Mouse (Mus musculus) intestine, embryonic 15.5 days (tissue): Measurements from ENCODE around the gene Aup1. TPM values are rescaled to one million over a fixed set of nuclear protein-coding genes. Genes with fewer than 3 reads are reported as not detected.
A peak's percentile ranks its signal among the peaks of the same experiment; 100 is the strongest.

Experiments used
- ATAC-seq: fragments of 200-750 bp; cut with Nextera tagmentation; 2 replicates; pipeline ENCODE4 v1.8.0; 2017; ENCODE audit warnings: moderate TSS enrichment, moderate library complexity
- H3K27ac ChIP-seq: fragments of 300-500 bp; sonication (generic); 2 replicates; pipeline ENCODE4 v1.5.1; 2015; ENCODE audit warnings: mild to moderate bottlenecking, inconsistent platforms
- H3K27me3 ChIP-seq: fragments of 300-500 bp; sonication (generic); replicated peaks from 2 replicates; pipeline ENCODE4 v1.6.1; 2015; ENCODE audit warnings: inconsistent platforms
- H3K36me3 ChIP-seq: fragments of 300-500 bp; sonication (generic); 2 replicates; pipeline ENCODE4 v1.6.1; 2015; ENCODE audit warnings: inconsistent platforms
- H3K4me1 ChIP-seq: fragments of 300-500 bp; sonication (generic); replicated peaks from 2 replicates; pipeline ENCODE4 v1.6.1; 2015; ENCODE audit warnings: inconsistent platforms
- H3K4me2 ChIP-seq: fragments of 300-500 bp; sonication (generic); replicated peaks from 2 replicates; pipeline ENCODE4 v1.6.1; 2015; ENCODE audit warnings: mild to moderate bottlenecking, inconsistent platforms
- H3K4me3 ChIP-seq: fragments of 300-500 bp; sonication (generic); replicated peaks from 2 replicates; pipeline ENCODE4 v1.5.1; 2015; ENCODE audit warnings: inconsistent platforms
- H3K9ac ChIP-seq: fragments of 300-500 bp; sonication (generic); 2 replicates; pipeline ENCODE4 v1.6.1; 2015; ENCODE audit warnings: inconsistent platforms
- H3K9me3 ChIP-seq: fragments of 300-500 bp; sonication (generic); 2 replicates; pipeline ENCODE4 v1.6.1; 2016; ENCODE audit warnings: inconsistent platforms
- WGBS: fragments of 180-500 bp; shearing (Covaris S2); methylation state at CpG from one replicate; pipeline ENCODE4 v1.1.7; 2015; 5-methylcytosine and 5-hydroxymethylcytosine counted together
- polyA plus RNA-seq: library from polyadenylated mRNA; unstranded; fragments of >200 nt; fragmentation: Nextera tagmentation; extraction: Ambion mirVana; gene quantifications from 2 replicates; pipeline ENCODE4 v1.2.1, GENCODE M21; 2015

The Aup1 gene
- polyA plus RNA-seq, 1 experiment from 2014 or later: 212 TPM

DNA sequence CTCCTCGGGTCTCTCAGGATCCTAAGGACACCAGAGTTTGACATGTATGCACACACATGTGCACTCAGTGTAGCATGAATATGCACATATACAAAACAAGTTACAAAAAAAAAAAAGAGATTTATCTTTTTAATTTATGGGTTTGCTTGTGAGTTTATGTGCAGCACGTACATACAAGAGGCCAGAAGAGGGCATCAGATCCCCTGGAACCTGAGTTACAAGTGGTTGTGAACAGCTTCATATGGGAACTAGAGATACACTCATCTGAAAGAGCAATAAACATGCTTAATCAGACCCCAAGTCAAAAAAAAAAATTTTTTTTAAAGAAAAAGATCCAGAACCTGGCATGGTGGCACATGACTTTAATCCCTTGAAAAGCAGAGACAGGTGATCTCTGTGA is 20.7 kb downstream of the Aup1 start:
- Histone ChIP-seq H3K4me3 (no peak overlapping the region), H3K27me3 (peaks cover 65% of the 10 kb centered on the region), H3K4me1 (peaks cover 16% of the 10 kb centered on the region), H3K27ac (no peak overlapping the region), H3K36me3 (no peaks in the 10 kb centered on the region), H3K9ac (no peak overlapping the region), H3K4me2 (no peak overlapping the region), H3K9me3 (no peaks in the 10 kb centered on the region)
- ATAC-seq: no peak
- 24% methylated on average over 2 of the region's 2 CpGs for WGBS

DNA sequence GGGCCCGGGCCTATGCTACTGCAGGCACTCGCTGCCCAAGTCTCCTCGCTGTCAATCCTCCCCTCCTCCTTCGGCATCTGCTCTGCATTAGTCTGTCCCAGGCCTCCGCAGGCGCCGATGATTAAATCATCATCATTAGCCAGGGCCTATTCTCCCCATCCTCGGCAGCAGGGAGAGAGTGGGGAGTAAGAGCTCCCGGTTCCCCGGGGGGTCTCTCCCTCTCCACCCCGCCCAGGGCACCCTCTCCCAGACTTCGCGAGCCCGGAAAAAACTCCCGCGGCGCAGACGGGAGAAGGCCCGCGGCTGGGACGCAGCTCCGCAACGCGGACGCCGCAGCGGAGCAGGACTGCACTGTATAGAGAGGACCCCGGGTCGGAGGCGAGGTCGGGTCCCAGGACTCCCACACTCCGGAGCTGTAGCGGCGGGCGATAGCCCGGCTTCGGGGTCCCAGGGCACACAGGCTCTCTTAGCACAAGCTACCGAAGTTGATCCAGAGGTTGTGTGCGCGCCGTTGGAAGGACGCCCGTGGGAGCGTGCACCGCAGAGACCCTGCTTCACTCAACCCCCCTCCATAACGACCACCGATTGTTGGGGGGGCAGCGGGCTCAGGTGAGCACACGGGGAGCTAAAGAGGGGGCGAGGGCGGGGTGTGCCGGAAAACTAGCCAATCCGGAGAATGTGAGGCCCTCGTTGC is 23.5 kb downstream of the Aup1 start, which contains the start of gene Pcgf1:
Pcgf1 (plus strand) TSS at position 240 of the 694 bp plus-strand sequence.
- Histone ChIP-seq H3K4me2 (peak within 1 kb of the TSS; percentile 89), H3K27ac (peak within 1 kb of the TSS; percentile 77), H3K9ac (peak within 1 kb of the TSS; percentile 62), H3K4me3 (peak within 1 kb of the TSS; percentile 78), H3K4me1 (peaks cover 3% of the 10 kb centered on the region; the same call in 1 of the 2 replicates), H3K36me3 (peaks cover 6% of the 10 kb centered on the region; the same call in 1 of the 2 replicates), H3K9me3 (no peaks in the 10 kb centered on the region), H3K27me3 (peaks cover 39% of the 10 kb centered on the region)
- WGBS: under 1% methylated on average over 54 of the region's 54 CpGs
- peak; percentile 62 for ATAC-seq

DNA sequence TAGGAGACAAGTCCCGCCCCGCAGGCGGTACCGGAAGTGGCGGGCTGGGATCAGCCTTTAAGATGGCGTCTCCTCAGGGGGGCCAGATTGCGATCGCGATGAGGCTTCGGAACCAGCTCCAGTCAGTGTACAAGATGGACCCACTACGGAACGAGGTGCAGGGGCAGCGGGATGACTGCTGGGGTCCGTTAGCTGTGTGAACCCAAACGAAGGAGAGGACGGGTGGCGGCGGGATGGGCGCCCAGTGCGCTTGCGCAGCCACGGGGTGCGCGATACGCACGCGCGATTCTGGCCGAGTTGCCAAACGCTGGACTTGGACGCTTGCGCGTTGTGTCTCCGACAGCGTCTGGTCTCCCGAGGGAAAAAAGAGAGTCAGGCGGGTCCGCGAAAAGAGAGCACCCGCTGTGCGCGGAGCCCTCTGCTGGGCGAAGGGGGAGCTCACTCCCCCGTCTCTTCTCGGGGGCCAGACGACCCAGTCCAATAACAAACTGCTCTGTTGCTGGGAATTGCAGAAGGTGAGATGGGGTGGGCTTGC is 24.1 kb downstream of the Aup1 start:
- Histone ChIP-seq H3K4me3 (peak overlapping the region; percentile 78), H3K4me1 (peaks cover 3% of the 10 kb centered on the region; the same call in 1 of the 2 replicates), H3K9me3 (no peaks in the 10 kb centered on the region), H3K9ac (peak overlapping the region; percentile 62), H3K27me3 (peaks cover 43% of the 10 kb centered on the region), H3K4me2 (peak overlapping the region; percentile 89), H3K36me3 (peaks cover 6% of the 10 kb centered on the region; the same call in 1 of the 2 replicates), H3K27ac (peak overlapping the region; percentile 77)
- WGBS: under 1% methylated on average over 46 of the region's 46 CpGs
- ATAC-seq: peak; percentile 96

DNA sequence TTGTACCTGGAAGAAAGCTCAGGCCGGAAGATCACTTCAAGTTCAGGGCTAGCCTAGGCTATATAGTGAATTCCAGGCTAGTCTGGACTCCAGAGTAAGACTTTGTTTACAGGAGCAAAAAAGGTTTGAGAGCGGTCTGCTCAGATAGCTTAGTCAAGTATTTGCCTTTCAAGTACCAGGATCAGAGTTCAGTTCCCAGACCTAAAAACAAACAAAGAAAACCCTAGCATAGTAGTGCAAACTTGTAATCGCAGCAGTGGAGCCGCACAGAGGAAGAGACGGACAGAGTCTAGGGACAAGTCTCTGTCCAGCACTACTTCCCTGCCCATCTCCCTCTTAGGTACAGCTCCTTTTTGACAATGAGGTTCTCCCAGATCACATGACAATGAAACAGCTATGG is 25.9 kb downstream of the Aup1 start:
- Histone ChIP-seq H3K4me1 (peaks cover 3% of the 10 kb centered on the region; the same call in 1 of the 2 replicates), H3K27me3 (peaks cover 46% of the 10 kb centered on the region), H3K27ac (no peak overlapping the region), H3K36me3 (peaks cover 6% of the 10 kb centered on the region; the same call in 1 of the 2 replicates), H3K9ac (no peak overlapping the region), H3K4me3 (no peak overlapping the region), H3K4me2 (no peak overlapping the region), H3K9me3 (no peaks in the 10 kb centered on the region)
- ATAC-seq: no peak
- WGBS: 91% methylated on average over 5 of the region's 5 CpGs

DNA sequence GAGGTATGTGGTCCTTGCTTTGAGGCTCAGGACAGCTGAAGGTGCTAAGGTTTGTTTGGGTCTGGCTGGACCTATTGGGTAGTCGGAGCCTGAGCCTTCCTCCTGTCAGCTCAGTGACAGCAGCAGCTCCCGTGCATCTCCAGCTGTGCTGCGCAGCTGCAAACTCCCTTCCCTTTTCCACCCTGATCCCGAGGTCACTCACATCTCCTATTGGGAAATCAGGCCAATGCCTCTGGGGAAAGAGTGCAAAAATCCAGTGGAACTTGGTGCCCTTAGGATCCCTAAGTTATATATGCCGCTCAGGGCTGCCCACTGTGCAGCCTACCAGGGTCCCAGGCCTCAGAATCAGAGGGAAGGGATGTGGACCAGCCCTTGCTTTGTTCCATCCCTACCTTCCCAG is 29.2 kb downstream of the Aup1 start:
- Histone ChIP-seq H3K27me3 (peaks cover 56% of the 10 kb centered on the region), H3K4me3 (no peak overlapping the region), H3K9me3 (no peaks in the 10 kb centered on the region), H3K27ac (no peak overlapping the region), H3K36me3 (peaks cover 6% of the 10 kb centered on the region; the same call in 1 of the 2 replicates), H3K9ac (no peak overlapping the region), H3K4me2 (no peak overlapping the region), H3K4me1 (peaks cover 14% of the 10 kb centered on the region)
- 34% methylated on average over 5 of the region's 5 CpGs for WGBS
- ATAC-seq: no peak

DNA sequence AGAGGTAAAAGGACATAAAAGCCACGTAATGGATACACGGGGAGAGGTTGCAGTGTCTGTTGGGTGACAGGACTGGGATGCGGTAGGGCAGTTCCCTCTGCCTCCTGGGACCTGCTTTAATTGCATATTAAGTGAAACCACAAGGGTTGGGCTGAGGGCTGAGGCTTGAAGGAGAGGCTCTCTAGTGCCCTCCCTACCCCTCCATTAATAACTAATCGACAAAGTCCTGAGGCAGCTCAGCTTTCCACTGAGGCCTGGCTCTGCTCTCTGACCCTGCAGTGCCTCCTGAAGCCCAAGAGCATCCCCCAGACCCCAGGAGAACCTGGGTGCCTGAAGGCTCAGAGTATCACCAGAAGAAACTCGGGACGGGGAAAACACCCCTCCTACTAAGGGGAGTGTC is 30.2 kb downstream of the Aup1 start:
- no peak overlapping the region for H3K4me3 ChIP-seq
- peaks cover 6% of the 10 kb centered on the region; the same call in 1 of the 2 replicates for H3K36me3 ChIP-seq
- WGBS: 15% methylated on average over 6 of the region's 6 CpGs
- peaks cover 14% of the 10 kb centered on the region for H3K4me1 ChIP-seq
- no peak for ATAC-seq
- no peak overlapping the region for H3K27ac ChIP-seq
- peaks cover 64% of the 10 kb centered on the region for H3K27me3 ChIP-seq
- no peak overlapping the region for H3K9ac ChIP-seq
- H3K4me2 ChIP-seq: no peak overlapping the region
- no peaks in the 10 kb centered on the region for H3K9me3 ChIP-seq

DNA sequence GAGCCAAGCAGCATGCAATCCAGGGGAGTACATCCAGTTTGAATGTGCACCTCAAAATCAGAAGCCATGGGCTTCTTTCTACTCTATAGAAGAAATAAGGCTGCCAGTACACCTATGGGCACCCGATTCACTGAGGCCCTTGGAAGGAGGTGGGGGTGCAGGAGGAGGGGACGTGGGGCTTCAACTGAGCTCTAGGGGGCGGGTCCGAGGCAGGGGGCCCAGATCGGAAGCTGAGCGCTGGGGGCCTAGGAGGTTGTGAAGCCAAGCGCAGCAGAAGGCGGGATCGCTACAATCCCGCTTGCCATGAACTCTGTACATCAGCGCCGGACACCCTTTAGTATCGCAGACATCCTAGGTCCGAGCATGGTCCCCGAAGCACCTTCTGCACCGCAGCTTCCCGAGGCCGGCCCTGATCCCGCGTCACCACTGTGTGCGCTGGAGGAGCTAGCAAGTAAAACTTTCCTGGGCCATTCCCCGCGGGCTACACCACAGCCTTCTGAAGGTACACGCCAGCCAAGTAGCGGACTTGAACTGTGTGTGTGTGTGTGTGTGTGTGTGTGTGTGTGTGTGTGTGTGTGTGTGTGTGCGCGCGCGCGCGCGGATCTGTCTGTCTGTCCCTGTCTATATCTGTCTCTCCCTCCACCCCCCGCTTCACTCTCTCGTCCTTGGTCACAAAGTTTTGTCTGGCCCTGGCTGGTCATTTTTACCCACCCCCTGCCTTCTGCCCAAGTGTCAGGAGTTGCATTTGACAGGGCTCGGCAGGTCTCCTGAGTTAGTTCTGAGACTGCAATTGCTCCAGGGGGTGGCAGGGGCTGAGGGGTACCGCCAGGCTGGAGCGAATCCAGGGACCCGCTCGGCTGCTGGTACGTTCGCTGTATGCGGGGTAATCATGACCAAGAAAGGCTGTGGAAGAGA is 32.1 kb downstream of the Aup1 start, which contains the start of gene Lbx2:
Lbx2 (plus strand) TSS at position 247 of the 915 bp plus-strand sequence.
- WGBS: 5% methylated on average over 41 of the region's 42 CpGs

DNA sequence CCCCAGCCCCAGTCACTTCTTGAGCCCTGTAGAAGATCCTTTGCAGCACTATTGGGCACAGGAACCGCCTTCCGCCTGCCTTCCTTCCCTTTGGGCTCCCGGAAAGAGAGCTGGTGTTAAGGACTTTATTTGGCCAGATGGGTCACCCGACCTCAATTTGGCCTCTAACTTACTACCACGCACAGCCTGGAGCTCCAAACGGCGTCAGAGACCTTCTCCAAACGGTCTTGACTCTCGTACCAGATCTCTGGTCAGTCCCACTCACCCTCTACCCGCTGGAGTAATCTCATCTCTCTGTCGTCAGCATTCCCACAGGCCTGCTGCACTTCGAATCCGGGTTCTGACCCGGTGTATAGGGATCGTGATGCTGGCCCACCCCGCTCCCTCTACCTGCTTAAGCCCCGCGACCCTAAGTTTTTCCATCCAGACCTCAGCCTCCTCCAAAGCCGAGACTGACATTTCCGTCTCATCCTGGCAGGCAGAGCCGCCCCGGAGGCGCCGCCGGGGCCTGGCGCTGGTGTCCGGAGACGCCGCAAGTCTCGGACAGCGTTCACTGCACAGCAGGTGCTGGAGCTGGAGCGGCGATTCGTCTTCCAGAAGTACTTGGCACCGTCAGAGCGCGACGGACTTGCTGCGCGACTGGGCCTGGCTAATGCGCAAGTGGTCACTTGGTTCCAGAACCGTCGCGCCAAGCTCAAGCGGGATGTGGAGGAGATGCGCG is 33.0 kb downstream of the Aup1 start:
- peaks cover 69% of the 10 kb centered on the region for H3K27me3 ChIP-seq
- H3K9me3 ChIP-seq: no peaks in the 10 kb centered on the region
- no peak overlapping the region for H3K27ac ChIP-seq
- H3K9ac ChIP-seq: no peak overlapping the region
- no peak; the same call in 1 of the 2 replicates for ATAC-seq
- 4% methylated on average over 47 of the region's 47 CpGs for WGBS
- H3K4me3 ChIP-seq: peak overlapping the region; percentile 22
- H3K4me1 ChIP-seq: peaks cover 14% of the 10 kb centered on the region
- H3K4me2 ChIP-seq: peak overlapping the region; percentile 56
- no peaks in the 10 kb centered on the region for H3K36me3 ChIP-seq

More for the DNA sequence above, 32.1 kb downstream of the Aup1 start, which contains the start of gene Lbx2:
- peaks cover 69% of the 10 kb centered on the region for H3K27me3 ChIP-seq
- no peak for ATAC-seq
- H3K4me2 ChIP-seq: peak within 1 kb of the TSS; percentile 56
- H3K4me1 ChIP-seq: peaks cover 14% of the 10 kb centered on the region
- H3K9ac ChIP-seq: no peak within 1 kb of the TSS
- H3K9me3 ChIP-seq: no peaks in the 10 kb centered on the region
- no peaks in the 10 kb centered on the region for H3K36me3 ChIP-seq
- peak within 1 kb of the TSS; percentile 22 for H3K4me3 ChIP-seq
- H3K27ac ChIP-seq: no peak within 1 kb of the TSS

DNA sequence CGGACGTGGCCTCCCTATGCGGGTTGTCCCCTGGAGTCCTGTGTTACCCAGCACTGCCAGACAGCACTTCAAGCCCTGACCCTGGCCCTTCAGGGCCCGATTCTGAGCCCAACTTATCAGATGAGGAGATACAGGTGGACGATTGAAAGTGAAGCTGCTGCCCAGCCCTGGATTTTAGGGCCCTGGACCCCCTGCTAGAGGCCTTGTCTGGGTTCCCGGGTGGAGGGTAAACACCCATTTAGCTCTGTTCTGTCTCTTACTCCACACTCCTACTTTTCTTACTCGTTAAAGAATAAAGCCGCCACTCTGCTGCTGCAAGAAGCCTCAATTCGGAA is 33.6 kb downstream of the Aup1 start:
- no peak overlapping the region for H3K27ac ChIP-seq
- no peaks in the 10 kb centered on the region for H3K36me3 ChIP-seq
- no peaks in the 10 kb centered on the region for H3K9me3 ChIP-seq
- peak overlapping the region; percentile 56 for H3K4me2 ChIP-seq
- 17% methylated on average over 9 of the region's 9 CpGs for WGBS
- H3K9ac ChIP-seq: no peak overlapping the region
- ATAC-seq: no peak; the same call in 1 of the 2 replicates
- peaks cover 66% of the 10 kb centered on the region for H3K27me3 ChIP-seq
- peak overlapping the region; percentile 22 for H3K4me3 ChIP-seq
- peaks cover 14% of the 10 kb centered on the region for H3K4me1 ChIP-seq

DNA sequence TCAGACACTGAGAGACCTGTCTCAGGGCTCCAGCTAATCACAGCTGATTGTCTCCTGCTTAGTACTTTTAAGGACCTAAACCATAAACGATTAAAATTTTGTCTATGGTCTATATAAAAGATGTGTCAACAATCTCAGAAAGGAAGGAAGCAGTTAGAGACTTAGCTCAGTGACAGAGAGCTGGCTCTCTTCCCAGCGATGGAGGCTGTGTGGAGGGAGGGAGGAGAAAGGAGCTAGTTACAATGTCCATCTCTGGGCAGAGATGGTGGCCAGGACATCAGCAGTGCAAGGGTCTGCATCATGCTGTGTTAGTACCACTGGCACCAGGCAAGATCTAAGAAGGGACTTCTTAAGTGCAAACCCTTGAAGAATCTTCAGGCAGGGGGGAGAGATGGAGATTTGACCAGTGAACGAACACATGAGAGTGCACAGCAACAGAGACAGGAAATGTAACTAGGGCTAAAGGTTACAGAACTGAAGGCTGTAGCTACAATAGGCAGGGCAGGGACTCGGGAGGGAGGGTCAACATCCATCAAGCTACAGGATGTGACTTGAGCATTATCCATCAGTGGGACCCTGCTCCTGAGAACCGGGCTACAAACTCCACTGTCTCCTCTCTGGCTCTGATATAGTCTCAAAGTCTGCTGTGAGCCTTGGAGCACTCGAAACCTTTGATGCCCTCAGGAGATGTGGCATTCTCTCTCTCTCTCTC is 38.3 kb downstream of the Aup1 start:
- Histone ChIP-seq H3K36me3 (no peaks in the 10 kb centered on the region), H3K4me1 (peaks cover 3% of the 10 kb centered on the region), H3K27me3 (peaks cover 24% of the 10 kb centered on the region), H3K9ac (no peak overlapping the region), H3K27ac (peak overlapping the region; percentile 44; the same call in 1 of the 2 replicates), H3K4me3 (no peak overlapping the region), H3K9me3 (no peaks in the 10 kb centered on the region), H3K4me2 (no peak overlapping the region)
- no peak for ATAC-seq
- WGBS: 28% methylated on average over 6 of the region's 6 CpGs

DNA sequence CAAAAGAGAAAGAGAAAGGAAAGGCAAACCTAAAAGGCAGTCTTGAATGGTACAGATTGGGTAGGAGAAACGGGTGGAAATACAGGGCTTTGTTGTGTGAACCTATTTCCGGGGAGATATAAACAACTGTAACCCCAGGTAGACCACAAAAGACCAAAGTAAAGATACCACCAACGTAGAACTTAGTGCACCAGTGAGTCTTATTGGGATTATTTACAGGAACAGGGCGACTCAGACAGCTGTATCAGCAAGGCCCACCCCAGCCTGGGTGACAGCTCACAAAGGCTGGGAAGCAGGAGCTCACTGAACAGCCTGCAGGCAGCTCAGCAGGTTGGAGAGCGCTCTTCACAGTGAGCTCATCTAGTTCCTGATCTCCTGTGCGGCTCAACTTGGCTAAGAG is 41.6 kb downstream of the Aup1 start:
- Histone ChIP-seq H3K27me3 (0 out of 2 replicates have a peak, but pooled peaks cover 2% of the 10 kb centered on the region), H3K4me3 (no peak overlapping the region), H3K9me3 (no peaks in the 10 kb centered on the region), H3K4me2 (no peak overlapping the region), H3K9ac (no peak overlapping the region), H3K27ac (no peak overlapping the region), H3K36me3 (no peaks in the 10 kb centered on the region), H3K4me1 (no peaks in the 10 kb centered on the region)
- ATAC-seq: no peak
- WGBS: 50% methylated on average over 6 of the region's 6 CpGs
